Mouse (Mus musculus) skeletal muscle tissue, adult 2 months (tissue): ENCODE data around the gene Prss43.
A peak's percentile ranks its signal among the peaks of the same experiment; 100 is the strongest.

Source experiments
- DNase-seq: peaks from one replicate; pipeline ENCODE4 v3.0.0-alpha.2; 2012; ENCODE audit warnings: low read depth, low spot score

The Prss43 gene

GRCm38 (mm10) chr9:110840905-110841304 lies 14.4 kb downstream of the Prss43 start:
- no peak for DNase-seq

- peak; percentile 10 for DNase-seq
Measured at GRCm38 (mm10) chr9:110841438-110841837, 14.9 kb downstream of the Prss43 start.

- no peak for DNase-seq
Measured at GRCm38 (mm10) chr9:110844206-110844605, 17.7 kb downstream of the Prss43 start, which contains the start of gene Prss46. Gene Prss46, plus strand, starts transcription at chr9:110844506.

- no peak for DNase-seq
Measured at GRCm38 (mm10) chr9:110849162-110849561, 22.7 kb downstream of the Prss43 start.

- no peak for DNase-seq
Measured at GRCm38 (mm10) chr9:110855903-110856302, 29.4 kb downstream of the Prss43 start.

- no peak for DNase-seq
Measured at GRCm38 (mm10) chr9:110856920-110857319, 30.4 kb downstream of the Prss43 start.

- DNase-seq: no peak
Measured at GRCm38 (mm10) chr9:110857781-110858472, 31.4 kb downstream of the Prss43 start, which contains the start of gene Prss50. Gene Prss50, plus strand, starts transcription at chr9:110857967.

- DNase-seq: no peak
Measured at GRCm38 (mm10) chr9:110858523-110858922, 32.0 kb downstream of the Prss43 start.

GRCm38 (mm10) chr9:110858967-110859596 lies 32.6 kb downstream of the Prss43 start:
- DNase-seq: no peak

GRCm38 (mm10) chr9:110871030-110871429 lies 44.5 kb downstream of the Prss43 start:
- DNase-seq: peak; percentile 60

GRCm38 (mm10) chr9:110873681-110874659 lies 47.5 kb downstream of the Prss43 start:
- no peak for DNase-seq

- DNase-seq: no peak
Measured at GRCm38 (mm10) chr9:110874660-110875191, 48.2 kb downstream of the Prss43 start.

- DNase-seq: no peak
Measured at GRCm38 (mm10) chr9:110875288-110875695, 48.8 kb downstream of the Prss43 start.

- DNase-seq: peak; percentile 40
Measured at GRCm38 (mm10) chr9:110877353-110877752, 50.9 kb downstream of the Prss43 start.

- DNase-seq: peak; percentile 94
Measured at GRCm38 (mm10) chr9:110877888-110878287, 51.4 kb downstream of the Prss43 start.

GRCm38 (mm10) chr9:110879191-110879920 lies 52.9 kb downstream of the Prss43 start, which contains the start of gene Als2cl:
Gene Als2cl, plus strand, starts transcription at chr9:110879870.
- DNase-seq: no peak

GRCm38 (mm10) chr9:110879998-110880561 lies 53.6 kb downstream of the Prss43 start, which contains the start of gene Tmie:
Gene Tmie, minus strand, starts transcription at chr9:110880113.
- peak; percentile 44 for DNase-seq

GRCm38 (mm10) chr9:110880772-110881171 lies 54.3 kb downstream of the Prss43 start:
- no peak for DNase-seq
